Mouse (Mus musculus): ENCODE data around the gene Fezf2.

The Fezf2 gene

DNA sequence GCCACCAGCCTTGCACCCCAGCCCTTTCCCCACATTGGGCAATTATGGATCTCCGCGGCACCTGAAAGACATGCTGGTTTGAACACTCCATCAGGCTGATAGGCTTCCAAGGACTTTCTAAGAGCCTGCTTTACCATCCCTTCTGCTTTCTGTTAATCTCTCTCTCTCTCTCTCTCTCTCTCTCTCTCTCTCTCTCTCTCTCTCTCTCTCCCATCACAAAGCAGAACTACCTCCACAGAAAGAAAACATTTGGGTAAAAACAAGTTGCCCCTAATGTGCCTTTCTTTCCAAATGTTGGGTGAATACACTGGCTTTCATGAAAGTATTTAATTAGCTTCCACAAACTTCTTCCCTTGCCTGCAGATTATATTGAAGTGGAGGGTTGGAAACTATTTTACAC is at the start of gene Fezf2:
TSS of gene Fezf2 (minus strand) at position 101 of the 400 bp plus-strand sequence.
- in situ Hi-C loops (cut with MboI; ENCODE audit: low sequenced_read_pairs), result no loop called here

GRCm38 (mm10) chr14:12397561-12397960 is 49.6 kb upstream of the Fezf2 start:
- in situ Hi-C loops (cut with MboI; ENCODE audit: low sequenced_read_pairs), result no loop called here

DNA sequence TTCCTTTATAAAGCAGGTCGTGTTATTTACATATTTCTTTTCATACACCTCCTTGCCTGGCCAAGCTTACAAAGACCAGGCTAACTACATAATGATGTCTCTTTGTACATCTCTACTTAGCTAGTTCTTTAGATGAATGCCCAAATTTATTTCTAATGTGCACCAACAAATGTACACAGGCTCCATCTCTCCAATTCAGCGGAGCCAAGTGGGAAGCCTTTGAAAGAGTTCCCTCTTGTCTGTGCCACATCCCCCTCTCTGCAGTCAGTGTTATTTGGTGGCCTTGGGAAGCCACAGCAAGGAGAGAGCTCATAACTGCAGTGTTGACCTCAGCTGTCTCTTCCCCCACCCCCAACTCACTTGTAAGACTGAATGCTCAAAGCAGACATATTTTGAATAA is 46.3 kb upstream of the Fezf2 start:
- in situ Hi-C loops (cut with MboI; ENCODE audit: low sequenced_read_pairs), result no loop called here

- in situ Hi-C loops (cut with MboI; ENCODE audit: low sequenced_read_pairs), result no loop called here
Observed at GRCm38 (mm10) chr14:12393271-12393861, 45.4 kb upstream of the Fezf2 start.

DNA sequence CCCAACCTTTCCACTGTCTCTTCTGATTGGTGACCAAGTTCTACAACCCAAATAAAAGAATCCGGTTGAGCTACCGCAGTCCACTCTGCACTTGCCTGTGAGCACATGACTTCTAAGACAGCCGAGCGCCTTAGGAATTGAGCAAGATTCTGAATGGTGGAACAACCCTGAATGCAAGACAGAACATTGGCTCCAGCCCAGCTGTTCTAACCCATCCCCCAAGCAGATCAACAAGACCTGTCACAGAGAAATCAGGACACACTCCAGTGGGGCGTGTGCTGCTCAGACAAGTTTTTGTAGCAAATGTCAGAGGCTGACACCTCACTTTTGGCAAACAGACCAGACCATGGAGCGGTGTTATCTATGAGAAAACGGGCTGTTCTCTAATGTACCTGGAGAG is 43.2 kb upstream of the Fezf2 start:
- in situ Hi-C loops (cut with MboI; ENCODE audit: low sequenced_read_pairs), result no loop called here

- in situ Hi-C loops (cut with MboI; ENCODE audit: low sequenced_read_pairs), result no loop called here
Observed at GRCm38 (mm10) chr14:12388806-12389436, 40.9 kb upstream of the Fezf2 start.

DNA sequence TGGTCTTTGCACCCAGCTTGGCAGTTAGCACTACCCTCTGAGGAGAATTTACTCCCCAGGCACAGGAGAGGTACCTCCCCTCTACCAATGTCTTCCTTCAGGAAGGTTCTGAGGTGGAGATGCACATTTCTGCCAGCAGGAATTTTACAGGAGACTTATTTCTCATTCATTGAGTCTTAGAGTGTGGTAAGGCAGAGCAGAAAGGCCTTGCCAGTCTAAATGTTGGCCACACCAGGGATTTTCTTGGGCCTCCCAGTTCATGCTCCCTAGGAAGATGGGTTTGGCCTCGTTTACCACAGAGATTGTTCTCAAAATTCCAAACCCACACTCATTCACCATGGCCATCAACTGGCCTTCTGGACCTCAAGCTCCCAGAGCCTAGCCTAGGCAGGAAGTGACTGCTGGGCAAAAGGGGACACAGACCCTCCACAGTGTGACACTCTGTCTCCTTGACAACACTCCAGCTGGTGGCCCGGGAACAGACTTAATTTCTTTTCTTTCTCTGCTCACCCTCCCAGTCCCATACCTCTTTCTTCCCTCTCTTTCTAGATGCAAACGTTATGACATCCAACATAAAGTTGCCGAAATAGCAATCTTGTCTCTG is 40.3 kb upstream of the Fezf2 start:
- in situ Hi-C loops (cut with MboI; ENCODE audit: low sequenced_read_pairs), result no loop called here

DNA sequence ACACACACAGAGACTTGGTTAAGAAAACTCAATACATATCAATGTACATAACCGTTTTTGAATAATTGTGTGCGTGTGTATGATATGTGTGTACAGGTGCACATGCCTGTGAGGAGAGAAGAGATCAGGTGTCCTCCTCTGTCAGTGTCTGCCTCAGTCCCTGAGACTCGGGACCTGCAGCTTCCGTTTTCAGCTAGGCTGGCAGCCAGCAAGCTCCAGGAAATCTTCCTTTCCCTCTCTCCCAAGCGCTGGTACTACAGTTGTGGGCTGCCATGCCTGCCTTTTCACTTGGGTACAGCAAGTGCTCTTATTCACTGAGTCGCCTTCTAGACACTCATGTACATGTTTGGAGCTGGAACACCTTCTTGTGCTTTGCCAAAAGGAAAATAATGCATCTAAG is 39.2 kb upstream of the Fezf2 start:
- in situ Hi-C loops (cut with MboI; ENCODE audit: low sequenced_read_pairs), result no loop called here

DNA sequence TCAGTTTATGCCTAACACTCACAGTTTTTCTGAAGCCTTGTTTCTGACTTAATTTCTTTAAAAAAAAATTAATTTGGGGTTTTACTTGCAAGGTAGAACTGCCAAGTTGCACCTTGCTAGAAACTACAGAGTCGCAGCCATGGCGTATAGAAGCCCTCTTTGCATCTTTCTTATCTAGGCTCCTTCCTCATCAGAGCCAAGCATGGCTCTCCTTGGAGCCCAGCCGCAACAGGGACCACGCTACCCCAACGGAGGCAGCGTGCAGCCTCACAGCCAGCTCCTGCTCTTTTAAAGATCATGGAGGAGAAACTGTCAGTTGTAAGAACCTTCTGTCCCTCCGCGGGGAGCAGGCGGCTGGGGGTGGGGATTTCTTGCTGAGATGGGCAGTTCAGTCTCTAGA is 29.9 kb upstream of the Fezf2 start:
- in situ Hi-C loops (cut with MboI; ENCODE audit: low sequenced_read_pairs), result no loop called here

- in situ Hi-C loops (cut with MboI; ENCODE audit: low sequenced_read_pairs), result no loop called here
Observed at GRCm38 (mm10) chr14:12377289-12377688, 29.3 kb upstream of the Fezf2 start.

DNA sequence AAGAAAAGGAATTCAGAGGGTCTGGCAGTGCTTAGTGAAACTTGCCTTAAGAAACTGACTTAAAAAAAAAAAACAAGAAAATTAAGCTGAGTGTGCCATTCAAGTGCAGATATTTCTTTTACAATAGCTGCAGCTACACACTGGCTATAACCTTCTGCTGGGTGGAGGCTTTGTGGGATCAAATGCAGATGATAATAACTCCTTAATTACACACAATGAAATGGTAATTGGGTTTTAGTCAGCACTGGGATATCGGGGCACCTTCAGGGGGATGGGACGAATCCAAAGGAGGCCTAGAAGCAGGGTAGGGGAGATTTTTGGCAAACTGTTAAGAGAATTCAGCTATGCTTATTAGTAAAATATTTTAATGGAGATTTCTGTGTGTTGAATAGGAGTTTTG is 27.5 kb upstream of the Fezf2 start:
- in situ Hi-C loops (cut with MboI; ENCODE audit: low sequenced_read_pairs), result no loop called here

DNA sequence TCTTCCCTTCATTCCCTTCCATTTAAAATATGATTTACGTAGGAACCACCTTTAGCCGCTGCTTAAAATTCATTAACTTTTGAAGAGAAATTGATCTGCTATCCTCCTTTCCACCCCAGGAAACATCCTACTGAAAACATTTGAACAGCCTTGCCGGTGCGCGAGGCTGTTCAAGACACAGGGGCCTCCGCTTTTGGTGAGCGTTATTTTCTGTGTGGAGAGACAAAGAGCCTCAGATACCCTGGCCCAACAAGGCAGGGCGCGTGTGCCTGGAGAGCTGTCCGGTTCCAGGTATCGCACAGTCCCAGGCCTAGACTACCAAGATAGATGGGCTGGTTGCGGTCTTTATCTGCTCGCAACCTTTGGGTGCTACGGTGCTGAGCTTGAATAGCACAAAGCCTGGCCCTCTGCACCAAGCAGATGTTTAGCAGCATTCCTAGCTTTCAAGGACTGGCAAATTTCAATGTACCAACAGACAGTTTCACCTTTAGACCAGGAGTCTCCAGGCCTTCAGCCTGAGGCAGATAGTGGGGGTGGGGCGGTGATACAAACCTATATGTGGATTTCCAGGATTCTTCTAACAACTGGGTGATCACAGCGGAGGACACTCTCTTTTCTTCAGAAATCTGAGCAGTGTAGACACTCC is 2.4 kb upstream of the Fezf2 start:
- in situ Hi-C loops (cut with MboI; ENCODE audit: low sequenced_read_pairs), result no loop called here

- in situ Hi-C loops (cut with MboI; ENCODE audit: low sequenced_read_pairs), result no loop called here
Observed at GRCm38 (mm10) chr14:12349334-12350090, 1.5 kb upstream of the Fezf2 start.

- in situ Hi-C loops (cut with MboI; ENCODE audit: low sequenced_read_pairs), result no loop called here
Observed at GRCm38 (mm10) chr14:12346865-12347600, 956 bp downstream of the Fezf2 start.

- in situ Hi-C loops (cut with MboI; ENCODE audit: low sequenced_read_pairs), result no loop called here
Observed at GRCm38 (mm10) chr14:12346011-12346864, 1.8 kb downstream of the Fezf2 start.

- in situ Hi-C loops (cut with MboI; ENCODE audit: low sequenced_read_pairs), result no loop called here
Observed at GRCm38 (mm10) chr14:12345241-12345921, 2.6 kb downstream of the Fezf2 start.

- in situ Hi-C loops (cut with MboI; ENCODE audit: low sequenced_read_pairs), result no loop called here
Observed at GRCm38 (mm10) chr14:12344746-12345240, 3.2 kb downstream of the Fezf2 start.

- in situ Hi-C loops (cut with MboI; ENCODE audit: low sequenced_read_pairs), result no loop called here
Observed at GRCm38 (mm10) chr14:12344061-12344745, 3.8 kb downstream of the Fezf2 start.
